Mouse (Mus musculus): ENCODE results near the gene Acaca. TPM values are rescaled to one million over a fixed set of nuclear protein-coding genes. Genes with fewer than 3 reads are reported as not detected.
A peak's percentile ranks its signal among the peaks of the same experiment; 100 is the strongest.

Acaca gene
- polyA plus RNA-seq, 1 experiment, result 0.41 TPM

GRCm38 (mm10) chr11:84168701-84169288, 39.3 kb downstream of the Acaca start:
- Histone ChIP-seq H3K4me3 (replicated peaks) (no peak overlapping the region), H3K4me1 (ENCODE audit: control insufficient read depth) (peaks cover 8% of the 10 kb centered on the region), H3K9me3 (ENCODE audit: control insufficient read depth, low read length) (no peaks in the 10 kb centered on the region), H3K27me3 (ENCODE audit: control insufficient read depth) (0 out of 2 replicates have a peak, but pooled peaks cover 2% of the 10 kb centered on the region), H3K36me3 (ENCODE audit: control insufficient read depth) (no peaks in the 10 kb centered on the region)
- TF ChIP-seq GATA1 (IDR thresholded peaks at IDR 0.05; ENCODE audit: low read length), result no peak

DNA sequence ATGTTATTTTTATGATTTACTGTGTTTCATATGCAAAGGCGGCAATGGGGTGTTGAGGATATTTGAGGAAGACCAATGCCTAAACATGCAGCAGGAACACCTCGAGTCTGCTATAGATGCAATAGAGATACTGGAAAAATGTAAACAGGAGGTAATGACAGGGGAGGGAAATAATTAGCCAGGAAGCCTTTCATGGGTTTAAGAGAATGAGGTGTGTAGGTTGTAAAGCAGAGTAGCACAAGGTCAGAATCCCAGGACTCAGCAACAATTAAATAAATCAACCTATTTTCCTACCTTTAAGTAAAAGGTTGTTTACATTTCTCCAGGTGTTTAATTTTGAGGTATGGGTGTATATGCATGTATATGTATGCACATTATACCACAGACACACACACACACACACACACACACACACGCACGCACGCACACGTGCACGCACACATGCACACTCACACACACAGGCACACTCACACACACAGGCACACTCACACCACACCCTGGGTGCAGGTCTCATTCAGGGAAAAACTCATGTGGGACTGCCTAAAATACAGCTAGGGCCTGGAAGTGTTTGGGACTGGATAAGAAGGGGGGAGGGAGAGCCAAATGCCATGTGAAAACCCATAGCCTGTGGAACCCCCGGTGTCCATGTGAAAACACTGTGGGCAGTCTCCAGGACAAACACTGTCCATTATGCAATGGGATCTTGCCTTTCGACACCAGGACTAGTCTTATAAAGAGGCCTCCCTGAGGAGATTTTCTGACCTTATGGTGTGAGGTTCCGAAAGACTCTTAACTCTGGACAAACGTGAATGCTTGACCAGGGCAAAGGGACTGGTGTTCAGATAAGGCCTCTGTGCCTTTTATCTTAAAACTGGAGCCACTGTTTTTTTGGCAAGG, 43.3 kb downstream of the Acaca start:
- TF ChIP-seq GATA1 (IDR thresholded peaks at IDR 0.05; ENCODE audit: low read length) (no peak), TAL1 (IDR thresholded peaks at IDR 0.05; ENCODE audit: low read length) (no peak)
- no peak overlapping the region for H3K4me3 ChIP-seq (replicated peaks)
- H3K9me3 ChIP-seq (ENCODE audit: control insufficient read depth, low read length), result no peaks in the 10 kb centered on the region
- peaks cover 17% of the 10 kb centered on the region for H3K4me1 ChIP-seq (ENCODE audit: control insufficient read depth)
- no peaks in the 10 kb centered on the region for H3K36me3 ChIP-seq (ENCODE audit: control insufficient read depth)
- H3K27me3 ChIP-seq (ENCODE audit: control insufficient read depth), result no peaks in the 10 kb centered on the region

DNA sequence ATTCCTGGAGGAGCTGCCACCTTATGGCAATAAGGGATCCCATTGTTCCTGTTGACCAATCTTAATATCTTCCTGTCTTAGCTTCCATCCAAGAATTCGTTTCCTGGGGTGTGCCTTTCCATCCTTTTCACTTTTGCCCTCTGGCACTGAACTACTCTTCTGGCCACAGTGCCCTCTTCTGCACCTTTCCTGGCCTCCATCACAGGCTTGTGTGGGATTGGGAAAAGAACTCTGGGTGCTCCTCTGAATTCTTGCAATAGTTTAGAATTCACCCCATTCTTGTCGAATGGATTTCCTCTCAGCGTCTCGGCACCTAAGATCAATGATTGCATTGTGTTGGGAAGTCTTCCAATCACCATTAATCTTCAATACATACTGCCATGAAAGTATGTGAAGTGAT, 49.1 kb downstream of the Acaca start:
- H3K4me1 ChIP-seq (ENCODE audit: control insufficient read depth), result peaks cover 45% of the 10 kb centered on the region
- H3K36me3 ChIP-seq (ENCODE audit: control insufficient read depth), result no peaks in the 10 kb centered on the region
- no peak for TF ChIP-seq GATA1 (IDR thresholded peaks at IDR 0.05; ENCODE audit: low read length)
- TF ChIP-seq TAL1 (IDR thresholded peaks at IDR 0.05; ENCODE audit: low read length), result no peak
- no peaks in the 10 kb centered on the region for H3K27me3 ChIP-seq (ENCODE audit: control insufficient read depth)
- no peaks in the 10 kb centered on the region for H3K9me3 ChIP-seq (ENCODE audit: control insufficient read depth, low read length)
- H3K4me3 ChIP-seq (replicated peaks), result peak overlapping the region; percentile 69

DNA sequence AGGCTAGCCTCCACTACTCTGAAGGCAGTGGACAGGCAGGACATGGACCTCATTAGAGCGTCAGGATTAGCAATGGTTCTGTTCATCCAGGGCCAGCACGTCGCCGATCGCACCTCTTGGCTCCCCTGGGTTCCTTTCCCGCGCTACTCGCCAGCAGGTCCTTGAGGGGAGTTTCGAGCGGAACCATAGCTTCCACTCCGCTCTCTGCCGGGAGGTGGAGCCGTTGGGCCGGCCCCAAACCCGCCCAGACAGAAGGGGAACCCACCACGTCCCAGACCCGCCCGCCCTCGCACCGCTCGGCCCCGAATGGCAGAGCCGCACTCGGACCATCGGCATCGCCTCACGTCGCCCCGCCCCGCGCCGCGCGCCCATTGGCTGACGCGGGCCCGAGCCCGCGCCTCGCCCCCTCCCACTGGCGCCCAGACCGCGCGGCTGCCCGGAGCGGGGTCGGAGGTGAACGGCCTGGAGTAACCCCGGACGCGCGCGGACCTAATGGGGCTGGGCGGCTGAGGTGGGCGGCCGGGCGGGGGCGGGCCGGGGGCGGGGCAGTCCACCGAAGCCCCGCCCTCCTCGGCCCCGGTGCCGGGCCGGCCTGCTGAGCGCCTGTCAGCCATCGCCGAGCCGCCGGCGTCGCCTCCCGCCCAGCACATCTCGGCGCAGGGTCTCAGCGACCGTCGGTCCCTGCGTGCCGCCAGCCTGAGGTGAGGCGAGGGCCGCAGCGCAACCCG, 49.9 kb downstream of the Acaca start:
- H3K27me3 ChIP-seq (ENCODE audit: control insufficient read depth), result no peaks in the 10 kb centered on the region
- peaks cover 40% of the 10 kb centered on the region for H3K4me1 ChIP-seq (ENCODE audit: control insufficient read depth)
- no peaks in the 10 kb centered on the region for H3K9me3 ChIP-seq (ENCODE audit: control insufficient read depth, low read length)
- TF ChIP-seq GATA1 (IDR thresholded peaks at IDR 0.05; ENCODE audit: low read length) (no peak), TAL1 (IDR thresholded peaks at IDR 0.05; ENCODE audit: low read length) (no peak)
- H3K4me3 ChIP-seq (replicated peaks), result peak overlapping the region; percentile 69
- no peaks in the 10 kb centered on the region for H3K36me3 ChIP-seq (ENCODE audit: control insufficient read depth)

- no peaks in the 10 kb centered on the region for H3K27me3 ChIP-seq (ENCODE audit: control insufficient read depth)
- no peaks in the 10 kb centered on the region for H3K9me3 ChIP-seq (ENCODE audit: control insufficient read depth, low read length)
- peaks cover 36% of the 10 kb centered on the region for H3K4me1 ChIP-seq (ENCODE audit: control insufficient read depth)
- TF ChIP-seq GATA1 (IDR thresholded peaks at IDR 0.05; ENCODE audit: low read length) (no peak), TAL1 (IDR thresholded peaks at IDR 0.05; ENCODE audit: low read length) (no peak)
- H3K4me3 ChIP-seq (replicated peaks), result peak overlapping the region; percentile 69
- no peaks in the 10 kb centered on the region for H3K36me3 ChIP-seq (ENCODE audit: control insufficient read depth)
Measured at GRCm38 (mm10) chr11:84179954-84180598, 50.6 kb downstream of the Acaca start.

DNA sequence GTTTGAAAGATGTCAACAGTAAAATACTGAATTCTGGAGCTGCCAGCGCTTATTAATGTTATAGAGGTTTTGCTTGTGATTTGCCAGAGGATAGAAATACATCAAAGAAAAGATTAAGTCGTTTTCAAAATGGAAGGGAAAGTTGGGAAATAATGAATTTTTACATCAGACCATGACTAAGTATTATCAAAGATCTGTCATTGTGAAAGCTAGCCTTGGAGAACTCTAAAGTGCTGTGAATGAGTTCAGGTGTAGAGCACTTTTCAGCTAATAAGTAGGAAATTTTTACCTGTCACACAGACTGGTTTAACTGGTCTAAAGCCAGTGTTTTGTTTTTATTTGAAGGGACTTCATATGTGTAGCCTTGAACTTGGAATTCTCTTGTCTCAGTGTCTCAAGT, 51.8 kb downstream of the Acaca start:
- Histone ChIP-seq H3K27me3 (ENCODE audit: control insufficient read depth) (no peaks in the 10 kb centered on the region), H3K4me3 (replicated peaks) (peak overlapping the region; percentile 69), H3K9me3 (ENCODE audit: control insufficient read depth, low read length) (no peaks in the 10 kb centered on the region), H3K36me3 (ENCODE audit: control insufficient read depth) (no peaks in the 10 kb centered on the region; the same call in 1 of the 2 replicates), H3K4me1 (ENCODE audit: control insufficient read depth) (peaks cover 39% of the 10 kb centered on the region)
- TF ChIP-seq GATA1 (IDR thresholded peaks at IDR 0.05; ENCODE audit: low read length), result no peak

GRCm38 (mm10) chr11:84188530-84188929, 59.1 kb downstream of the Acaca start:
- H3K4me1 ChIP-seq (ENCODE audit: control insufficient read depth), result peaks cover 4% of the 10 kb centered on the region
- TF ChIP-seq TAL1 (IDR thresholded peaks at IDR 0.05; ENCODE audit: low read length) (no peak), GATA1 (IDR thresholded peaks at IDR 0.05; ENCODE audit: low read length) (no peak)
- no peak overlapping the region for H3K4me3 ChIP-seq (replicated peaks)
- H3K36me3 ChIP-seq (ENCODE audit: control insufficient read depth), result peaks cover 3% of the 10 kb centered on the region
- no peaks in the 10 kb centered on the region for H3K27me3 ChIP-seq (ENCODE audit: control insufficient read depth)
- H3K9me3 ChIP-seq (ENCODE audit: control insufficient read depth, low read length), result no peaks in the 10 kb centered on the region

GRCm38 (mm10) chr11:84190581-84191233, 61.2 kb downstream of the Acaca start:
- TF ChIP-seq GATA1 (IDR thresholded peaks at IDR 0.05; ENCODE audit: low read length) (no peak), TAL1 (IDR thresholded peaks at IDR 0.05; ENCODE audit: low read length) (no peak)
- Histone ChIP-seq H3K27me3 (ENCODE audit: control insufficient read depth) (no peaks in the 10 kb centered on the region), H3K4me1 (ENCODE audit: control insufficient read depth) (peaks cover under 1% of the 10 kb centered on the region; the same call in 1 of the 2 replicates), H3K4me3 (replicated peaks) (no peak overlapping the region), H3K9me3 (ENCODE audit: control insufficient read depth, low read length) (no peaks in the 10 kb centered on the region), H3K36me3 (ENCODE audit: control insufficient read depth) (peaks cover 8% of the 10 kb centered on the region)

Measured in erythroblast, embryonic 14.5 days (primary cell).